Mouse (Mus musculus) heart, postnatal 0 days (tissue): ENCODE data around the gene Gpr39. TPM values are rescaled to one million over a fixed set of nuclear protein-coding genes. Genes with fewer than 3 reads are reported as not detected.

Experiments used
- ATAC-seq: fragments of 200-750 bp; cut with Nextera tagmentation; 2 replicates; pipeline ENCODE4 v1.8.0; 2017; ENCODE audit warnings: low read depth, moderate number of reproducible peaks, moderate library complexity; ENCODE audit not compliant: insufficient read depth
- DNase-seq: peaks from one replicate; pipeline ENCODE4 v3.0.0-alpha.2; 2016; ENCODE audit warnings: low spot score
- H3K27ac ChIP-seq: fragments of 300-500 bp; sonication (generic); 2 replicates; pipeline ENCODE4 v1.5.1; 2014; ENCODE audit warnings: low read depth, mild to moderate bottlenecking
- H3K27me3 ChIP-seq: fragments of 300-500 bp; sonication (generic); 2 replicates; pipeline ENCODE4 v1.6.1; 2014; ENCODE audit warnings: low read length, mixed read lengths; ENCODE audit not compliant: control insufficient read depth, insufficient read depth
- H3K36me3 ChIP-seq: fragments of 300-500 bp; sonication (generic); replicated peaks from 2 replicates; pipeline ENCODE4 v1.6.1; 2014; ENCODE audit warnings: low read length, mixed read lengths; ENCODE audit not compliant: control insufficient read depth, insufficient read depth
- H3K4me1 ChIP-seq: fragments of 300-500 bp; sonication (generic); 2 replicates; pipeline ENCODE4 v1.6.1; 2014; ENCODE audit warnings: antibody characterized with exemption; ENCODE audit not compliant: control insufficient read depth, insufficient read depth
- H3K4me2 ChIP-seq: fragments of 300-500 bp; sonication (generic); 2 replicates; pipeline ENCODE4 v1.6.1; 2014; ENCODE audit warnings: low read depth, mild to moderate bottlenecking, low read length, moderate library complexity
- H3K4me3 ChIP-seq: fragments of 300-500 bp; sonication (generic); 2 replicates; pipeline ENCODE4 v1.5.1; 2014; ENCODE audit warnings: low read depth, low read length
- H3K9ac ChIP-seq: fragments of 300-500 bp; sonication (generic); replicated peaks from 2 replicates; pipeline ENCODE4 v1.6.1; 2014; ENCODE audit warnings: low read depth, low read length, mixed read lengths
- H3K9me3 ChIP-seq: fragments of 300-500 bp; sonication (generic); replicated peaks from 2 replicates; pipeline ENCODE4 v1.6.1; 2016; ENCODE audit warnings: low read length; ENCODE audit not compliant: control insufficient read depth
- CTCF ChIP-seq: IDR thresholded peaks from 2 replicates; pipeline ENCODE4 v1.5.1; 2016; ENCODE audit warnings: antibody characterized with exemption, control low read depth, low read depth
- EP300 ChIP-seq: IDR thresholded peaks from 2 replicates; pipeline ENCODE4 v1.6.1; 2016; ENCODE audit warnings: antibody characterized with exemption, low read depth
- WGBS: fragments of 180-500 bp; shearing (Covaris S2); extraction: QIAGEN DNeasy Blood & Tissue Kit; methylation state at CpG from one replicate; pipeline ENCODE4 v1.1.7; 2014; 5-methylcytosine and 5-hydroxymethylcytosine counted together
- polyA plus RNA-seq: library from polyadenylated mRNA; unstranded; fragments of >200 nt; fragmentation: Nextera tagmentation; extraction: Ambion mirVana; gene quantifications from 2 replicates; pipeline ENCODE4 v1.2.1, GENCODE M21; 2015
- total RNA-seq: library from RNA; depleted of rRNA; stranded (reverse); fragments of >200 nt; gene quantifications from 2 replicates; pipeline ENCODE4 v1.2.3, GENCODE M21; 2014; ENCODE audit warnings: low replicate concordance

The Gpr39 gene
- total and polyA plus RNA-seq, 2 experiments from 2014 or later: 0.27 to 1.1 TPM

DNA sequence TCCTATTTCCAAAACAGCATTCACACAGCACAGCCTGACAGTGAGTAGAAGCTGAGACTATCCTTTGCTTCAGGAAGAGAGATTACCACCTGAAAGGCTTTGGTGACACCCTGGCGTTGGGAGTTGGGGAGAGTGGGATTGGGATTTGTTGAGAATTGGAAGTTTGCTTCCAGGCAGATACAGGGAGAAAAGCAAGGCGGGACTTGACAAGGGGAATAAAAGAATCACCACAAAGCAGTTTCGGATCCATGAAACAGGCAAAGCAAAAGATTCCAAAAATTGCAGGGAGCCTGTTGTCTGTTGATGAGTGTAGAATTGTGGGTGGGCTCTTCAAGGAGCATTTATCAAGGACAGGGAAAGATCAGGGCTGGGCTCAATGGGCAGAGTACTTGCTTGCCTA, 38.5 kb downstream of the Gpr39 start:
- TF ChIP-seq CTCF (no peak), EP300 (no peak)
- no peak for ATAC-seq

DNA sequence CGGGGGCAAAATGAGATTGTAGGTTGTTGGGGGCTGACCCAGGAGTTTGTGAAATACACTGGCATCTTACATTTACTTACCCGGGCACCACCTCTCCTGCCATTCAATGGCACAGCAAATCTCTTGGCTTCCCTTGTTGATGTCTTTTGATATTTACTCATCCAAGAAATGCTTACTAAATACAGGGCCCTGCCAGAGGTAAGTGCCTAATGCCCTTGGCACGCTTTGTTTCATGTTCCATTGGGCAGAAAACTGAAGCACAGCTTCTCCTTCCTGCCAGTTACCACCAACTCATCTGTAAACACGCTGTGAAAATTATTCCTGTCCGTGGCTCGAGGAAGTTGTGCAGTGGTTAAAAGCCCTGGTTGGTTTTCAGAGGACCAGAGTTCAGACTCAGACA, 39.4 kb downstream of the Gpr39 start:
- Histone ChIP-seq H3K9ac (no peak overlapping the region), H3K4me2 (no peak overlapping the region), H3K4me1 (no peaks in the 10 kb centered on the region; the same call in 1 of the 2 replicates), H3K9me3 (no peaks in the 10 kb centered on the region), H3K4me3 (no peak overlapping the region), H3K36me3 (no peaks in the 10 kb centered on the region), H3K27ac (no peak overlapping the region), H3K27me3 (no peaks in the 10 kb centered on the region)
- TF ChIP-seq CTCF: no peak
- no peak for TF ChIP-seq EP300
- WGBS: 81% methylated on average over 6 of the region's 6 CpGs
- DNase-seq (no peak), ATAC-seq (no peak)

More for the DNA sequence above, 38.5 kb downstream of the Gpr39 start:
- no peaks in the 10 kb centered on the region; the same call in 1 of the 2 replicates for H3K4me1 ChIP-seq
- H3K9ac ChIP-seq: no peak overlapping the region
- no peaks in the 10 kb centered on the region for H3K9me3 ChIP-seq
- DNase-seq: no peak
- H3K4me2 ChIP-seq: no peak overlapping the region
- no peak overlapping the region for H3K4me3 ChIP-seq
- no peak overlapping the region for H3K27ac ChIP-seq
- no peaks in the 10 kb centered on the region for H3K36me3 ChIP-seq
- no peaks in the 10 kb centered on the region for H3K27me3 ChIP-seq
- 75% methylated on average over 3 of the region's 3 CpGs for WGBS

DNA sequence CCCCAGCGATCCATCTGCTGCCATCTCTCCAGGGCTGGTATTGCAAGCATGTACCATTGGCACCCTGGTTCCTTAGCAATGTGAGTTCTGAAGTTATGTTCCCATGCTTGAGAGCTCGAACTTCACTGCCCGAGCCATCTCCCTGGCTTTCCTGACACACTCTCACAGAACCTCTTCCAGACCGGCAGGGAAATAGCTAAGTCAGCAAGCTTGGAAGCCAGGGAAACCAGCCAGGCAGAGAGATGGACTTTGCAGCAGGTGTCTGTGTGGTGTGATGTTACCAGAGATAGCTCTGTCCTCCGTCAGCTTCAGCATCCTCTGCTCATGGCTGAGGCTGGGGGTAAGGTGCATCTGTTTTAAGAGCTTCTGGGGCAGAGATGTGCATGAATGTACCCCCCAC, 41.1 kb downstream of the Gpr39 start:
- DNase-seq: no peak
- H3K4me3 ChIP-seq: no peak overlapping the region
- H3K36me3 ChIP-seq: no peaks in the 10 kb centered on the region
- WGBS: 64% methylated on average over 5 of the region's 5 CpGs
- H3K27me3 ChIP-seq: no peaks in the 10 kb centered on the region
- H3K4me2 ChIP-seq: no peak overlapping the region
- H3K4me1 ChIP-seq: no peaks in the 10 kb centered on the region; the same call in 1 of the 2 replicates
- TF ChIP-seq CTCF: no peak
- no peak for TF ChIP-seq EP300
- no peak for ATAC-seq
- H3K9ac ChIP-seq: no peak overlapping the region
- no peak overlapping the region for H3K27ac ChIP-seq
- H3K9me3 ChIP-seq: no peaks in the 10 kb centered on the region

DNA sequence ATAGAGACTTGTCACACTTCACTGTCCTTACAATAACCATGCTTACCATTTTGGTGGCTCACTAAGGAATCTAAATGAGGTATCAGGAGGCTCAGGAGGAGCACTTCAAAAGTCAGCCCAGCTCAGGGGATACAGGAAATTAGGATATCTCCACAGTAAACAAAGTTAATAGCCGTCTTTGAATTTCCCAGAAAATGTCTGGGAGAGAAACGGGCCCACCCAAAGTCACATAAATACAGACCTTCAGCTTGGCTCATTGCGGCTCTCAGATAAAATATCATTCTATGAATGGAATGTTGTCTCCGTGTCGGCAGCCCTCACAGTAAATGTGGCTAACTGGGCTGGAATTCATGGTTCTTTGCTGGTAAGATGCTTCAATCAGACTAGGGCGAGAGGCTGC, 42.3 kb downstream of the Gpr39 start:
- 16% methylated on average over 6 of the region's 6 CpGs for WGBS
- H3K36me3 ChIP-seq: no peaks in the 10 kb centered on the region
- H3K9me3 ChIP-seq: no peaks in the 10 kb centered on the region
- H3K27ac ChIP-seq: no peak overlapping the region
- no peak overlapping the region for H3K9ac ChIP-seq
- no peak for DNase-seq
- H3K4me2 ChIP-seq: no peak overlapping the region
- no peak overlapping the region for H3K4me3 ChIP-seq
- no peak for ATAC-seq
- H3K27me3 ChIP-seq: no peaks in the 10 kb centered on the region
- no peaks in the 10 kb centered on the region; the same call in 1 of the 2 replicates for H3K4me1 ChIP-seq
- TF ChIP-seq EP300: no peak
- TF ChIP-seq CTCF: no peak

DNA sequence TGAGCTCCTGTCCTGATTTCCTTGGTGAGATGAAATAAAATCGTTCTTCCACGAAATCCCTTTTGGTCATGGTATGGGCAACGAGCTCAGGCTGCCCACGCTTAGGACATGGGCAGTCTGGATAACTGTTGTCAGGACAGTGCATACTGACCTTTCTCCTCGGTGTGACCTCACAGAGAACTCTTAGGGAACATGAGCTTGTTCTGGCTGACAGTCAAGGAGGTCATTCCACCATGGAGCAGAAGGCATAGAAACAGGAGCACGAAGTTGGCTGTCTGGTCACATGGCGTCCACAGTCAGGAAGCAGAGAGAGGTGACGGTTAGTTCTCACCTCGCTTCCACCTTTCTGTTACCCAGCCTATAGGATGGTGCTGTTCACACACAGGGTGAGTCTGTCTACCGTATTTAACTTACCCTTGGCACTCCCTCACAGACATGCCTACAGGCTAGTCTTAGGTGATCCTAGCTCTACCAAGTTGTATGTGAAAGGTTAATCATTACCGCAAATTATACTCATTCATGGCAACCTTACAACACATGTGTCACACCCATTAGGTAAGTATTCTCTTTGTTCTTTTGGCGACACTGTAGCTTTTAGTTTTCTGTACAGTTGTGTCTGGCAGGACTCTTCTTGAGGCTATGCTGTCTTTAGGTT, 44.4 kb downstream of the Gpr39 start:
- DNase-seq: no peak
- Histone ChIP-seq H3K36me3 (no peaks in the 10 kb centered on the region), H3K4me1 (no peaks in the 10 kb centered on the region; the same call in 1 of the 2 replicates), H3K9me3 (no peaks in the 10 kb centered on the region), H3K9ac (no peak overlapping the region), H3K27me3 (no peaks in the 10 kb centered on the region), H3K27ac (no peak overlapping the region), H3K4me2 (no peak overlapping the region), H3K4me3 (no peak overlapping the region)
- no peak for ATAC-seq
- WGBS: 92% methylated on average over 12 of the region's 12 CpGs
- TF ChIP-seq CTCF: no peak
- TF ChIP-seq EP300: no peak

DNA sequence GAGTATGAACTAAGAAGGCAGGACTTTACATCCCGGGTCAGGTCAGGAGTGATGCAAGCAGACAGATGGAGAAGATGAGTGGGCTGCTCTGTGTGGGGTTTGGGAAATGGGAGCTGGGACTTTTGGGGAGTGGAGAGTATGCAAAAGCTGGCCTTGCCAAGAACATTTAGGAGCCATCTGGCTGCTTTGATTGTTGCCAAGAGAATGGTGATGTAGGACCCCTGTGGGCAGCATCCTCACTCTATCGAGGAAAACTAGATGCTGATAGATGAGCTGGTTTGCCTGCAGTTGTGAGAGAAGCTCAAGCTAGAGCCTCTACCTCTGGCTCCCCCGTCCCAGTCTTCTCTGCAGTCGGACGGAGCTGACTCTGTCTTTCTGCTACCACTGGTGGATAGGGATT, 47.5 kb downstream of the Gpr39 start:
- H3K4me1 ChIP-seq: no peaks in the 10 kb centered on the region; the same call in 1 of the 2 replicates
- no peak overlapping the region for H3K9ac ChIP-seq
- 72% methylated on average over 5 of the region's 5 CpGs for WGBS
- DNase-seq (no peak), ATAC-seq (no peak)
- no peak overlapping the region for H3K27ac ChIP-seq
- H3K4me2 ChIP-seq: no peak overlapping the region
- no peak overlapping the region for H3K4me3 ChIP-seq
- no peaks in the 10 kb centered on the region for H3K36me3 ChIP-seq
- H3K27me3 ChIP-seq: no peaks in the 10 kb centered on the region
- TF ChIP-seq CTCF (no peak), EP300 (no peak)
- H3K9me3 ChIP-seq: no peaks in the 10 kb centered on the region
